Mouse (Mus musculus): ENCODE results near the gene Zfp652. TPM values are rescaled to one million over a fixed set of nuclear protein-coding genes. Genes with fewer than 3 reads are reported as not detected.

Gene Zfp652
- total and polyA plus RNA-seq, 3 experiments = 3.0 to 9.8 (median 6.2) TPM

- DNase-seq (ENCODE audit: extremely low read depth) = no peak
- no peak overlapping the region for H3K4me3 ChIP-seq (replicated peaks in 1 of 3; ENCODE audit: low read depth in 2 of 3, low read length in 2 of 3, poor library complexity in 1 of 3)
- no peak for TF ChIP-seq MXI1 (IDR thresholded peaks at IDR 0.05; ENCODE audit: low read depth, low read length)
- TF ChIP-seq RAD21 (IDR thresholded peaks at IDR 0.05; ENCODE audit: low read depth, low read length) = no peak
- no peak for TF ChIP-seq GABPA (IDR thresholded peaks at IDR 0.05; ENCODE audit: insufficient replicate concordance, low read depth, low read length)
- no peak for TF ChIP-seq ZMIZ1 (IDR thresholded peaks at IDR 0.05; ENCODE audit: low read depth, low read length)
- no peak for TF ChIP-seq POLR2A (IDR thresholded peaks at IDR 0.05; ENCODE audit: low read depth, low read length)
- no peak for TF ChIP-seq TCF12 (IDR thresholded peaks at IDR 0.05; ENCODE audit: low read depth, low read length)
- no peak for TF ChIP-seq ELF1 (IDR thresholded peaks at IDR 0.05; ENCODE audit: low read depth, low read length)
- no peak for TF ChIP-seq E2F4 (IDR thresholded peaks at IDR 0.05; ENCODE audit: insufficient replicate concordance, low read depth, low read length)
- no peak for TF ChIP-seq UBTF (IDR thresholded peaks at IDR 0.05; ENCODE audit: low read depth, low read length)
- TF ChIP-seq MEF2A (IDR thresholded peaks at IDR 0.05; ENCODE audit: borderline replicate concordance, low read depth, low read length) = no peak
- no peak for TF ChIP-seq ZKSCAN1 (IDR thresholded peaks at IDR 0.05; ENCODE audit: borderline replicate concordance, low read depth, low read length)
- no peak for TF ChIP-seq MYC (IDR thresholded peaks at IDR 0.05; ENCODE audit: low read depth, low read length)
- no peak overlapping the region for H3K9ac ChIP-seq (ENCODE audit: insufficient read depth, low read depth)
- no peak overlapping the region for H3K4me2 ChIP-seq (ENCODE audit: insufficient read depth, low read depth, poor library complexity, severe bottlenecking)
- dilution Hi-C loops (cut with MboI; ENCODE audit: extremely low pct_ligation_motif_present, extremely low pct_unique_long_range_greater_than_20kb, low sequenced_read_pairs) (no loop called here), in situ Hi-C loops (cut with MboI; ENCODE audit: low pct_ligation_motif_present, low pct_unique_long_range_greater_than_20kb, low sequenced_read_pairs) (no loop called here)
- no peak overlapping the region for H3K27ac ChIP-seq (ENCODE audit: insufficient read depth, low read depth)
- no peaks in the 10 kb centered on the region for H3K79me2 ChIP-seq (replicated peaks; ENCODE audit: control insufficient read depth, extremely low read depth, insufficient read depth, poor library complexity, severe bottlenecking)
- H3K9me3 ChIP-seq (replicated peaks; ENCODE audit: low read length) = no peaks in the 10 kb centered on the region
- peaks cover 9 to 66% of the 10 kb centered on the region in 2 experiments for H3K36me3 ChIP-seq (replicated peaks in 1 of 2; ENCODE audit: control insufficient read depth in 1 of 2, insufficient read depth in 1 of 2, low read length in 1 of 2)
- H3K4me1 ChIP-seq (ENCODE audit: control insufficient read depth in 1 of 2, insufficient read depth in 2 of 2) = peaks cover 4 to 34% of the 10 kb centered on the region in 2 experiments
- no peaks in the 10 kb centered on the region for H3K27me3 ChIP-seq (replicated peaks)
These were observed 55.8 kb downstream of the Zfp652 start for GRCm38 (mm10) chr11:95768244-95768643.

DNA sequence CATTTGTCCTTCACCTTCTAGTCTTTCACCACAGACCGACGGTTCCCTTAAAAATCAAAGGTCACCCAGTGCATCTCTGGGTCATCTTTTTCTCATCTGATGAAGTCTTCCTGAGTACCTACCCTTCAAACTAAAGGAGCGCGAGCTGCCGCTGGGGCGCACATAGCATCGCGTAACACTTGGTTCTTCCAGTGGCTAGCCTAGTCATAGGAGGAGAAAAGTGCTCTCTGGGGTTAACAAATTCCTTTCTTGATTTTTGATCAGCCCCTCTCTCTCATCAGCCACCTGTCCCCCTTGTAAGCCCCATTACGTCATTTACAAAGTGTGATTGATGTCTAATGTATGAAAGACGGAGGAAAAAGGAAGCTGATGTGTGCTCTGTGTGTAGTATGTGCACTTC lies 56.7 kb downstream of the Zfp652 start:
- TF ChIP-seq ZKSCAN1 (IDR thresholded peaks at IDR 0.05; ENCODE audit: borderline replicate concordance, low read depth, low read length) = no peak
- no peak for TF ChIP-seq ZC3H11A (IDR thresholded peaks at IDR 0.05; ENCODE audit: low read depth, low read length)
- no peak for TF ChIP-seq HCFC1 (IDR thresholded peaks at IDR 0.05; ENCODE audit: low read depth, low read length)
- TF ChIP-seq POLR2AphosphoS2 (IDR thresholded peaks at IDR 0.05; ENCODE audit: low read depth, low read length) = no peak
- TF ChIP-seq PAX5 (IDR thresholded peaks at IDR 0.05; ENCODE audit: low read length) = no peak
- no peak for TF ChIP-seq TBP (conservative IDR thresholded peaks at IDR 0.05; ENCODE audit: low read depth, low read length)
- no peak for TF ChIP-seq SIN3A (IDR thresholded peaks at IDR 0.05; ENCODE audit: low read length)
- no peak for TF ChIP-seq EP300 (IDR thresholded peaks at IDR 0.05; ENCODE audit: low read length)
- Histone ChIP-seq H3K4me1 (ENCODE audit: control insufficient read depth in 1 of 2, insufficient read depth in 2 of 2) (peaks cover 4 to 34% of the 10 kb centered on the region in 2 experiments), H3K36me3 (replicated peaks in 1 of 2; ENCODE audit: control insufficient read depth in 1 of 2, insufficient read depth in 1 of 2, low read length in 1 of 2) (peaks cover 2 to 56% of the 10 kb centered on the region in 2 experiments), H3K4me3 (replicated peaks in 1 of 3; ENCODE audit: low read depth in 2 of 3, low read length in 2 of 3, poor library complexity in 1 of 3) (no peak overlapping the region), H3K27me3 (replicated peaks) (no peaks in the 10 kb centered on the region), H3K79me2 (replicated peaks; ENCODE audit: control insufficient read depth, extremely low read depth, insufficient read depth, poor library complexity, severe bottlenecking) (no peaks in the 10 kb centered on the region), H3K9me3 (replicated peaks; ENCODE audit: low read length) (no peaks in the 10 kb centered on the region), H3K4me2 (ENCODE audit: insufficient read depth, low read depth, poor library complexity, severe bottlenecking) (no peak overlapping the region), H3K9ac (ENCODE audit: insufficient read depth, low read depth) (no peak overlapping the region), H3K27ac (ENCODE audit: insufficient read depth, low read depth) (no peak overlapping the region)
- DNase-seq (ENCODE audit: extremely low read depth) = no peak
- in situ Hi-C loops (cut with MboI; ENCODE audit: low pct_ligation_motif_present, low pct_unique_long_range_greater_than_20kb, low sequenced_read_pairs) (no loop called here), dilution Hi-C loops (cut with MboI; ENCODE audit: extremely low pct_ligation_motif_present, extremely low pct_unique_long_range_greater_than_20kb, low sequenced_read_pairs) (no loop called here)

All from CH12.LX (cell line).